Mouse (Mus musculus): Measurements from ENCODE around the gene Jag2.

DNA sequence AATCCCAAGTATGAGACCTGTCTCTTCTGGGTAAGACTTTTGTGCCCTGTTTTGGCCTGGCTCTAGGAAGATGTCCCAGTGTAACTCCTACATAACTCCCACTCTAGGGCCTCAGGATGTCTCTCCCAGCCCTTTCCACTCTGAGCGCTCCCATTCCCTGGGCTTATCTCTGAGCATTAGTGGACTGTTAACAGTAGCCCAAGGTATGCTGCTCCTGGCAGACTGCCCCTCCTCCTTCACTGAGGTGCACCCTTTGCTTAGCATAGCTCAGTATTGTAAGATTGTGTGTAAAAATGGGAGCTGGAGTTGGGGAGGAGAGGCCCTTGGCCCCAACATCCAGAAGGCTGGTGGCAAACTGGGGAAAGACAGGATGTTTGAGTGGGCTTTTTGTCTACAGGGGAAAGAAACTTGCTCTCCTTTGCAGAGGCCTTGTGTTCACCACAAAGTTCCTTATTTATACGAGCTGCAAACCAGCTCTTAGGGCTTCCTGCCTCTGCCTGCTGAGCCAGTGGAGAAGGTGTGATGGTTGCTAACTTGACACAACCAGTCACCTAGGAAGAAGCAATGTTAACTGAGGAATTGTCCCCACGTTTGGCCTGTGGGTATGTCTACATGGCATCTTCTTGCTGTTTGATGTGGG is 23.5 kb upstream of the Jag2 start:
- TF ChIP-seq MAX (IDR thresholded peaks at IDR 0.05; ENCODE audit: low read depth) (no peak), MYOG (IDR thresholded peaks at IDR 0.05; ENCODE audit: control insufficient read depth in 1 of 3, insufficient read depth in 1 of 3, insufficient read length in 2 of 3, low read depth in 2 of 3) (no peak), CEBPB (IDR thresholded peaks at IDR 0.05; ENCODE audit: insufficient read depth, poor library complexity, severe bottlenecking) (no peak), TCF12 (IDR thresholded peaks at IDR 0.05; ENCODE audit: insufficient read depth, poor library complexity, severe bottlenecking) (no peak), E2F4 (IDR thresholded peaks at IDR 0.05; ENCODE audit: insufficient read depth) (no peak), POLR2A (IDR thresholded peaks at IDR 0.05; ENCODE audit: insufficient read length, low read depth) (no peak), REST (IDR thresholded peaks at IDR 0.05; ENCODE audit: insufficient read depth, insufficient read length) (no peak)
